Mouse (Mus musculus): ENCODE results near the gene Vmn2r52. TPM values are rescaled to one million over a fixed set of nuclear protein-coding genes. Genes with fewer than 3 reads are reported as not detected.
"Not testable (repeated sequence)": the region's sequence is repeated elsewhere in the genome, so short reads cannot be mapped to it uniquely, and the experiment has no call there.

The Vmn2r52 gene
- not detected in 2 replicates for polyA plus RNA-seq (2012)

DNA sequence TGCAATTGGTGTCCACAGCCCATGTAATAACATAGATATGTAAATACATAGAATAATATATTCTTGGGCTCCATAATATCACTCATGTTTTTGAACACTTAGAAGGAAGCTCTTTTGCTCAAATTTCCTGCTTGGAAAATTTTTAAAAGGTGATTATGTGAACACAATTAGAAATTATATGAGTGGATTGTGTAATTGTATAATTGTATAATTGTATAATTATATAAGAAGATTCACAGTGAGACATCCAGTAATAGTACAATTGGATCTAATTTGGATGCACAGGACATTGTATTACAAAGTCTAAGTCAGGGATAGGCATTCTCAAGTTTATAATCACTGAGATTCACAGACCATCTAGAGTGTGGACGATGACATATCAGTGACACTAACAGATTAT is at the start of gene Vmn2r52:
Gene Vmn2r52, minus strand, starts transcription at position 101 of the 400 bp plus-strand sequence.
- TF ChIP-seq TAL1 (IDR thresholded peaks at IDR 0.05; ENCODE audit: low read length) (no peak), GATA1 (IDR thresholded peaks at IDR 0.05; ENCODE audit: low read length) (no peak)
- H3K9me3 ChIP-seq (ENCODE audit: control insufficient read depth, low read length), result no peaks in the 10 kb centered on the region
- no peaks in the 10 kb centered on the region for H3K36me3 ChIP-seq (ENCODE audit: control insufficient read depth)
- no peak within 1 kb of the TSS for H3K4me3 ChIP-seq (replicated peaks)
- no peaks in the 10 kb centered on the region for H3K4me1 ChIP-seq (ENCODE audit: control insufficient read depth)
- H3K27me3 ChIP-seq (ENCODE audit: control insufficient read depth), result no peaks in the 10 kb centered on the region

DNA sequence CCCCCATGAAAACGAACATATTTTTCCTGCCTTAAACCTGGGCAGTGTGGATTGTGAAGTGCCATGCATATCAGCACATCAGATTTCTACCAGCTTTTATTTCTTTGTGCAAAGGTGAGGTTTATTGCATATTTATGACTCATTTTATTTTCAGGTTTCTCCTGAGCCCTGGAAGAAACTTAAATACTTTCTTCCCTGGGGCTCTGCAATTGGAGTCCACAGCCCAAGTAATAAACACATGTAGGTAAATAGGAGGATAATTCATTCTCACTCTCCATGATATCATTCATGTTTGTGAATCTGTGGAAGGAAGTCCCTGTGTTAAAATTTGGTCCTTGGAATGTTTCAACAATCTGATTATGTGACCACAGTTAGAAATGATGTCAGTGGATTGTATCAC is 70.7 kb downstream of the Vmn2r52 start, which contains the start of gene Vmn2r51:
Gene Vmn2r51, minus strand, starts transcription at position 101 of the 400 bp plus-strand sequence.
- not testable (repeated sequence) for H3K4me1 ChIP-seq (ENCODE audit: control insufficient read depth); H3K27me3 ChIP-seq (ENCODE audit: control insufficient read depth); H3K4me3 ChIP-seq (replicated peaks); H3K9me3 ChIP-seq (ENCODE audit: control insufficient read depth, low read length); H3K36me3 ChIP-seq (ENCODE audit: control insufficient read depth)

Other genes with a start within 250 kb of the Vmn2r52 start
- gene Vmn2r48, start 223.0 kb downstream of the Vmn2r52 start, polyA plus RNA-seq (2012), result not detected in 2 replicates
- gene Vmn2r49, start 184.3 kb downstream of the Vmn2r52 start, polyA plus RNA-seq (2012), result not detected in 2 replicates
- gene Vmn2r50, start 123.3 kb downstream of the Vmn2r52 start, polyA plus RNA-seq (2012), result not detected in 2 replicates
- not detected in 2 replicates for gene Vmn2r51, start 70.8 kb downstream of the Vmn2r52 start, polyA plus RNA-seq (2012)
- not detected in 2 replicates for gene Vmn1r66, start 101.4 kb upstream of the Vmn2r52 start, polyA plus RNA-seq (2012)

All from erythroblast, embryonic 14.5 days (primary cell).